Mouse (Mus musculus): ENCODE measurements around the gene Hoxd3. TPM values are rescaled to one million over a fixed set of nuclear protein-coding genes. Genes with fewer than 3 reads are reported as not detected.
A peak's percentile ranks its signal among the peaks of the same experiment; 100 is the strongest.

The Hoxd3 gene
- polyA plus RNA-seq, 1 experiment from 2014 or later, result not detected

DNA sequence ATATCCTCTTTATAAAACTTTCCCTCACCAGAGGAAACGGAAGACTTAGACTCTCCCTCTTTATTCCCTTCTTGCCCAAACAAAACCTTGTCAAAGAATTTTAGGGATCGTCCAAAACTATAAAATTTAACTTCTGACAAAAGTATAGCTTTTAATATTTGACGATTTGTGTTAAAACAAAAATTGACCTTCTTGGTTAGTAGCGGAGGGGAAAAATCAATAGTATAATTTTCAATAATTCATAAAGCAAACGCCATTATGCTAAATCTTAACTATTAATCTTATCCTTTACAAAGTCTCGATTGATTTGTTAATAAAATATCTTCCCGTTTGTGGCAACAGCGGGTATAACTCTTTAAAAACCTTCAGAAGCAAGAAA is 21.4 kb upstream of the Hoxd3 start:
- Histone ChIP-seq H3K9me3 (no peaks in the 10 kb centered on the region), H3K4me1 (no peaks in the 10 kb centered on the region), H3K27me3 (peaks cover 89% of the 10 kb centered on the region), H3K36me3 (no peaks in the 10 kb centered on the region), H3K27ac (replicated peaks) (no peak overlapping the region), H3K4me2 (replicated peaks) (no peak overlapping the region), H3K9ac (replicated peaks) (no peak overlapping the region), H3K4me3 (no peak overlapping the region)
- 7% methylated on average over 8 of the region's 8 CpGs for WGBS
- ATAC-seq (ENCODE audit: low FRiP score, low read depth), result no peak

DNA sequence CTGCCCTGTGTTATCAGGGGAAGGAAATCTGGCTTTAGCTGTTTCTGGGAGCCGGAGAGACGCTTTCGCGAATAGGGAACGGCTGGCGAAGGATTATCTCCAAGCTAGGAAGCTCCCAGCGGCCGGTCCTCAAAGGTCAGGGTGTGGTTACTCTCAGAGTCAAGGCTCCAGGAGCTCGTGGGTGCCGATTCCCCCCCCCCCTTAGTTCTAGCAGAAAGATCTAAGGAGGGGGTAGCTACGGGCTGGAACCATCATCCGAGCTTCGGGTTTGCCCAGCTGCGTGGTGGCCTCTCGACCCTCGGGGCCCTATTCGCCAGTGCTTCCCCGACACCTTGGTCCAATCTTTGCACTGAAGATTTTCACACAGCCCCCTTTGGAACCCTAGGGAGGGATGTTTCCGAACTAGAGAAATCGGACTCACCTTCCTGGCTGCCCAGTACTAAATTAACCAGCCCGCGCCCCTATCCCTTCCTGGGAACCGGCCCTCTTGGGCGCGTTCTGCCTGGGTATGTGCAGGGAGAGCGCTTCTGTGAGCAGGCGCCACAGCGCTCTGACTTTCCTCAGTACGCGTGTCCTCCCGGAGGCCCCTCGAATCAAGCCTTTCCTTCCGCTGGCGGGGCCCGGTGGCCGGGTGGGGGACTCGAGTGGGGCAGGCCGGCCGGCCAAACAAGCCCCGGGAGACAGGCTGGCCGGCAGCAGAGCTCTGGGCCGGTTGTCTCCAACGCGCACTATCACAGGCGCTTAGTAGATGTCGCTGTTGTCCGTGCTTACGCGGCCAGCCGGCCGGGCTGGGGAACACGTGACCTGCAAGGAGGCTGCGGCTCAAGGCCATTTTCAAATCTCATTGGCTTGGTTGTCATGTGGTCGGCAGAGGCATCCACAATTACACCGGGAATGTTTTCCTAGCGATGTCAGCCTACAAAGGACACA is 20.4 kb upstream of the Hoxd3 start, which contains the start of gene Hoxd10:
Gene Hoxd10 (plus strand): TSS at position 903 of the 930 bp plus-strand sequence.
- no peak within 1 kb of the TSS for H3K4me3 ChIP-seq
- ATAC-seq (ENCODE audit: low FRiP score, low read depth), result peak; percentile 69; the same call in 1 of the 2 replicates

DNA sequence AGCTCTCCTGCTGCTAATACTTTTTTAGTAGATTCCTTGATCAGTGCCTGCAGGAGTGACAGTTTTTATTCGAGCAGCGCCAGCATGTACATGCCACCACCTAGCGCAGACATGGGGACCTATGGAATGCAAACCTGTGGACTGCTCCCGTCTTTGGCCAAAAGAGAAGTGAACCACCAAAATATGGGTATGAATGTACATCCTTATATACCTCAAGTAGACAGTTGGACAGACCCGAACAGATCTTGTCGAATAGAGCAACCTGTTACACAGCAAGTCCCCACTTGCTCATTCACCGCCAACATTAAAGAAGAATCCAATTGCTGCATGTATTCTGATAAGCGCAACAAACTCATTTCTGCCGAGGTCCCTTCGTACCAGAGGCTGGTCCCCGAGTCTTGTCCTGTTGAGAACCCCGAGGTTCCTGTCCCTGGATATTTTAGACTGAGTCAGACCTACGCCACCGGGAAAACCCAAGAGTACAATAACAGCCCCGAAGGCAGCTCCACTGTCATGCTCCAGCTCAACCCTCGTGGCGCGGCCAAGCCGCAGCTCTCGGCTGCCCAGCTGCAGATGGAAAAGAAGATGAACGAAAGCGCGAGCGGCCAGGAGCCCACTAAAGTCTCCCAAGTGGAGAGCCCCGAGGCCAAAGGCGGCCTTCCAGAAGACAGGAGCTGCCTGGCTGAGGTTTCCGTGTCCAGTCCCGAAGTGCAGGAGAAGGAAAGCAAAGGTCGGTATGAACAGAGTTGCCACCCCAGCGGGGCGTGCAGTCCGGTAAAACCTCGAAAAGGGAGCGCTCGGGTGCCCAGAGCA is 19.5 kb upstream of the Hoxd3 start:
- H3K9me3 ChIP-seq, result no peaks in the 10 kb centered on the region
- ATAC-seq (ENCODE audit: low FRiP score, low read depth), result no peak
- H3K27me3 ChIP-seq, result peaks cover 93% of the 10 kb centered on the region
- H3K4me3 ChIP-seq, result no peak overlapping the region
- no peak overlapping the region for H3K27ac ChIP-seq (replicated peaks)
- H3K4me1 ChIP-seq, result no peaks in the 10 kb centered on the region
- 5% methylated on average over 35 of the region's 35 CpGs for WGBS
- H3K4me2 ChIP-seq (replicated peaks), result no peak overlapping the region
- no peaks in the 10 kb centered on the region for H3K36me3 ChIP-seq
- H3K9ac ChIP-seq (replicated peaks), result no peak overlapping the region

More for the DNA sequence above, 20.4 kb upstream of the Hoxd3 start, which contains the start of gene Hoxd10:
- Histone ChIP-seq H3K36me3 (no peaks in the 10 kb centered on the region), H3K4me2 (replicated peaks) (0 out of 2 replicates have a peak within 1 kb of the TSS, but pooled peaks have one; percentile 6), H3K27ac (replicated peaks) (no peak within 1 kb of the TSS), H3K9ac (replicated peaks) (no peak within 1 kb of the TSS), H3K27me3 (peaks cover 93% of the 10 kb centered on the region), H3K4me1 (no peaks in the 10 kb centered on the region), H3K9me3 (no peaks in the 10 kb centered on the region)
- 1% methylated on average over 56 of the region's 56 CpGs for WGBS

DNA sequence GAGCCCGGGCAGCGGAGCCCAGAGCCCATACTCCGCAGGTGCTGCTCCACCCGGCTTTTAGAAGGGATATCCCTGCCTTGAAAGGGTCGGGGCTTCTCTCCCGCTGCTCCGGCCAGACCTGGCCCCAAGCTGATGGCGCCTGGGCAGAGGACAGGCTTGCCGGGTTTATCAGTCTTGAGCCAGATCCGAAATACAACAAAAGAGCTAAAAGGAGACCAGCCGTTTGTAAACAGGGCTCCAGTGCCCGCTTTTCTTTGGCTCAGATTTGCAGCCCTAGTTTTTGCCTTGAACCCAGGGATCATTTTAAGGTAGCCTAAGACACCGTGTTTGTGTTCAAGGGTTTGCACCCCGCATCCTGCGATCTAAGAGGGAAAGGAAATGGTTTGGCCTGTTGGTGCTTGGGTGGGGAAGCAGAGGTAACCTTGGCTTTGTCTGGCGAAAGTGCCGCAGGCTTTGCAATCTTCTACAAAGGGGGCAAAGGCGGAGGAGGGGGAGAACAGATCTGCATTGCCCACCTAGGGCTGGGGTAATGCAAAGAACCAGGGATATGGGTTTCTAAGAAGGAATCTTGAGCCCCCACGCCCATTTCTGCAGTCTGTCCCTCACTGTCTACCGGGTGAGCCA is 18.8 kb upstream of the Hoxd3 start:
- WGBS, result under 1% methylated on average over 20 of the region's 20 CpGs
- Histone ChIP-seq H3K27me3 (peaks cover 93% of the 10 kb centered on the region), H3K27ac (replicated peaks) (no peak overlapping the region), H3K4me3 (no peak overlapping the region), H3K36me3 (no peaks in the 10 kb centered on the region), H3K4me2 (replicated peaks) (no peak overlapping the region), H3K9me3 (no peaks in the 10 kb centered on the region), H3K9ac (replicated peaks) (no peak overlapping the region), H3K4me1 (peaks cover 6% of the 10 kb centered on the region)
- no peak for ATAC-seq (ENCODE audit: low FRiP score, low read depth)

DNA sequence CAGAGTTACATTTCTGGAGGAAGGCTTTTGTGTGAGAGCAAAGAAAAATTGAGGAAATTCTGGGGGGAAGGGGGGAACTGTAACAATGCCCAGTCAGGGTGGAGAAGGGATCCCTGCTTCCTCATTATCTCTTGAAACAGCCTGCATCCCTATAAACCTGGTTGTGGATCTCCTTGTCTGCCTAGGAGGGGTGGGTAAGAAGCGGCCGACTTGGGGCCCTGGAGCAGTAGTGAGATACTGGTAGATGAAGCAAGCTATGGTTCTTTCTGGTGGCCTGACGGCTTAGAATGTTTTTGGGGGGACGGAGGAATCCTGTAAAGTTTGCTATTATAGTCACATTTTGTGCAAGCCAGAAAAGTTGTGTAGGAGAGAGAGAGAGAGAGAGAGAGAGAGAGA is 18.3 kb upstream of the Hoxd3 start:
- peaks cover 95% of the 10 kb centered on the region for H3K27me3 ChIP-seq
- H3K4me3 ChIP-seq, result no peak overlapping the region
- WGBS, result 9% methylated on average over 4 of the region's 4 CpGs
- no peaks in the 10 kb centered on the region for H3K9me3 ChIP-seq
- H3K4me1 ChIP-seq, result peaks cover 12% of the 10 kb centered on the region
- H3K4me2 ChIP-seq (replicated peaks), result no peak overlapping the region
- H3K9ac ChIP-seq (replicated peaks), result no peak overlapping the region
- no peak for ATAC-seq (ENCODE audit: low FRiP score, low read depth)
- no peak overlapping the region for H3K27ac ChIP-seq (replicated peaks)
- H3K36me3 ChIP-seq, result no peaks in the 10 kb centered on the region

DNA sequence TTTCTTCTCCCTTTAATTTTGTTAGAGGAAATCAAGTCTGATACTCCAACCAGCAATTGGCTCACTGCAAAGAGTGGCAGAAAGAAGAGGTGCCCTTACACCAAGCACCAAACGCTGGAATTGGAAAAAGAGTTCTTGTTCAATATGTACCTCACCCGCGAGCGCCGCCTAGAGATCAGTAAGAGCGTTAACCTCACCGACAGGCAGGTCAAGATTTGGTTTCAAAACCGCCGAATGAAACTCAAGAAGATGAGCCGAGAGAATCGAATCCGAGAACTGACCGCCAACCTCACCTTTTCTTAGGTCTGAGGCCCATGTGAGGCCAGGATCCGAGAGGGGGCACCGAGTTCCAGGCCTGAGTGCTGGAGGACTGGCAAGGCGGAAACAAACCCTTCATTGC is 17.7 kb upstream of the Hoxd3 start:
- Histone ChIP-seq H3K4me3 (no peak overlapping the region), H3K9me3 (no peaks in the 10 kb centered on the region), H3K27me3 (peaks cover 95% of the 10 kb centered on the region), H3K4me1 (peaks cover 14% of the 10 kb centered on the region), H3K27ac (replicated peaks) (no peak overlapping the region), H3K36me3 (no peaks in the 10 kb centered on the region), H3K9ac (replicated peaks) (no peak overlapping the region), H3K4me2 (replicated peaks) (no peak overlapping the region)
- WGBS, result 1% methylated on average over 16 of the region's 16 CpGs
- ATAC-seq (ENCODE audit: low FRiP score, low read depth), result no peak

DNA sequence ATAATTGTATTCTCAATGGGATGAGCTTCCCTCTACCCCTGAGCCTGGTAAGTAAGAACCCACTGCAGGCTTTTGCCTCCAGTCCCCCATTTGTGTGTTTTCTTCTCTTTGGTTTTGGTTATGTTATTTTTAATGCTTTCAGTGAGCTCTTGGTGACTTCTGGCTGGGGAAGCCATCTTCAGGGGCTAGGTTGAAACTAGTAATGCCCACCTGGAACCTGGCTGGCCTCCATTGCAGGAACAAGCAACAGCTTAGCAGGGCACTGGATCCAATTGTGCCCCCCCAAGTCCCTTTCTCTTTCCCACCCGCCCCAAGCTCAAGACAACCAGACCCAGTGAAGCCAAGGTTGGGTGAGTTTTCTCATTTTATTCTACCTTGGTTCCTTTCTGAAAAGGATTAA is 16.3 kb upstream of the Hoxd3 start:
- no peak for ATAC-seq (ENCODE audit: low FRiP score, low read depth)
- Histone ChIP-seq H3K4me2 (replicated peaks) (no peak overlapping the region), H3K9me3 (no peaks in the 10 kb centered on the region), H3K36me3 (no peaks in the 10 kb centered on the region), H3K4me3 (no peak overlapping the region), H3K9ac (replicated peaks) (no peak overlapping the region), H3K27me3 (peaks cover 97% of the 10 kb centered on the region), H3K4me1 (peaks cover 14% of the 10 kb centered on the region), H3K27ac (replicated peaks) (no peak overlapping the region)
- 14% methylated on average over 1 of the region's 1 CpGs for WGBS

DNA sequence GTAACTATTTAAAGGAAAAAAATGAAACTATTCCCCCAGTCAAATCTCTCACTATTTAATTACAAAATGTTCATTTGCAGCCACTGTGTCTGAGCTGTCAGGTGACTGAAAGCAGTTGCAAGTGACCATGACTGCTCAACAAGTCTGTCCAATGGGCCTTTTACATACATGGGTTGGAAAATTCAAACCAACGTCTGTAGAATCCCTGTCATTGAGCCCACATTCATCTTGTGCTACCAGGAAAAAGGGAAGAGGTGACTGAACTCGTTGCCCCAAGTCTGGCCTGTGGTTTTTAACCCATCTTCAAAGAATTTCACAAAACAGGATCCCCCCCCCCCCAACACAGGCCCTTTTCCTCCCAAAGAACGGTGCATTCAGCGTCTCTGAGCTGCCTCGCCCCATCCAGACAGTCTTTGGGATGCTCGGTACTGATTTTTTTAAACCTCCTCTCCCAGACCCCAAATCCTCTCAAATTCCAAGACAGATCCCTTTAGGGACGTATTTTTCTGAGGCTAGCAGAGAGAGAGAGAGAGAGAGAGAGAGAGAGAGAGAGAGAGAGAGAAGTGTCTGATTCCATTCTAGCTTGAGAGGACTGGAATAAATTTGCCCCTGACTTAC is 15.8 kb upstream of the Hoxd3 start:
- WGBS, result 5% methylated on average over 7 of the region's 7 CpGs
- Histone ChIP-seq H3K27ac (replicated peaks) (no peak overlapping the region), H3K4me3 (no peak overlapping the region), H3K4me2 (replicated peaks) (no peak overlapping the region), H3K27me3 (peaks cover 100% of the 10 kb centered on the region), H3K9me3 (no peaks in the 10 kb centered on the region), H3K4me1 (peaks cover 14% of the 10 kb centered on the region), H3K9ac (replicated peaks) (no peak overlapping the region), H3K36me3 (no peaks in the 10 kb centered on the region)
- no peak for ATAC-seq (ENCODE audit: low FRiP score, low read depth)

DNA sequence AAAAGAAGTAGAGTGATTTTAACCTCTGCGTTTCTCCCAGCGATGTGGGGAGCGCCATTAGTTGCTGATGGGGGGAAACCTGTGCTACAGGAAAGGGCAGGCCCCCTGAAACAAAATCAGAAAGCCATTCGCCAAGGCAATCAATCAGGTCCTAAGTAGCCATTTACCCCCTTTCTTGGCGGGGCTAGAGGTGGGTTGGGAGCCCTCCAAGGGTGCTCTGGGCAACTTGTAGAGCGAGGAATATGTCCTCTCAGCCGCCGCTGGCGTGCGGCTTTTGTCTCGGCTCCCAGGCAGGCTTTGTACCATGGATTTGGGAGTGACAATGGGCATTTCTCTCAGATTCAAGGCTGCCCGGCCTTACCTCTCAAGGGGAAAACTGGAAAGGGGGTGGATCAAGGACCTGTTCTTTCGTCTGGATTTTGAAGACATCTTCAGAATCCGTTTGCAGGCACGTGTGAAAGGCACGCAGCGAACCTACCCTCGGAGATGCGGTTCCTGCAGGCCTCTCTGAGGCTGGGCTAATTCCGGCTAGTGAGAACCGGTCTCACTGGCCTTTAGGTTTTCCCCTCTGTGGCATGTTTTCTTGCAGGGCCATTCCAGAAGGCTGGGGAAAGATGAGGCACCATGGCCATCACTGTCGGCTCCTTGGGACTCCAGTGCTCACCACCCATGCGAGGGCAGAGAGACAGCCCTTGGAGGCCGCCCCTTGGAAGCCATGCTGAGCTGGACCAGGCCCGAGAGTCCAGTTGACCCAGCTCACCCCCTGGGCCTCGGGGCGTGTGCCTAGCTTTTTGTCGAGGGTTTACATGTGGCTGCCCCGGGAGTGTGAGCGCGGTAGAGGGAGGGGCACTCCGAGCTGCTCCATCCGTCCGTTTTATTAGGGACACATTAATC is 15.0 kb upstream of the Hoxd3 start:
- Histone ChIP-seq H3K4me3 (no peak overlapping the region), H3K9ac (replicated peaks) (no peak overlapping the region), H3K27me3 (peaks cover 99% of the 10 kb centered on the region), H3K36me3 (no peaks in the 10 kb centered on the region), H3K4me1 (peaks cover 14% of the 10 kb centered on the region), H3K4me2 (replicated peaks) (no peak overlapping the region), H3K27ac (replicated peaks) (no peak overlapping the region), H3K9me3 (no peaks in the 10 kb centered on the region)
- under 1% methylated on average over 34 of the region's 34 CpGs for WGBS
- ATAC-seq (ENCODE audit: low FRiP score, low read depth), result no peak

DNA sequence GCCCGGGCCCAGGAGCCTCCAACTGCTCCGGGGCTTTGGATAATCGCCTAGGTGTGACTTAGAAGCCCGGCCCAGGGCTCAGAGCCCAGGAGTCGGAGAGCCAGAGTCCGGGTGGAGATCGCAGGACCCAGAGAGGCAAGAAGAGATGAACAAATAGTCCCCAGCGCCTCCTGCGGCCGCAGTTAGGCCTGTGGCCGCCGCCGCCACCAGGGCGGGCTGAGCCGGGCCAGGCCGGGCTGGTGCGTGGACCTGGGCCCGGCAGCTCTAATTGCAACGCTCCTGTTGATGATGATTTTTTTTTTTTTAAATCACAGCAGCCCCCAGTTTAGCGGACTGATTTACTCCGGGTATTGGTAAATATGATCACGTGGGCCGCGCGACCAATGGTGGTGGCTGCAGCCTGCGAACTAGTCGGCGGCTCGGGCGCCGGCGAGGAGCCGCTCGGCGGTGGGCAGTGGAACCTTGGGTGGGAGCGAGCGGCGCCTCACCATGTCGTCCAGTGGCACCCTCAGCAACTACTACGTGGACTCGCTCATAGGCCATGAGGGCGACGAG is 14.1 kb upstream of the Hoxd3 start, which contains the start of gene Hoxd9:
Gene Hoxd9 (plus strand): TSS at position 161 of the 555 bp plus-strand sequence.
- Histone ChIP-seq H3K27ac (replicated peaks) (no peak within 1 kb of the TSS), H3K4me1 (peaks cover 14% of the 10 kb centered on the region), H3K36me3 (no peaks in the 10 kb centered on the region), H3K9me3 (no peaks in the 10 kb centered on the region), H3K4me3 (peak within 1 kb of the TSS; percentile 35), H3K4me2 (replicated peaks) (peak within 1 kb of the TSS; percentile 53), H3K9ac (replicated peaks) (no peak within 1 kb of the TSS), H3K27me3 (peaks cover 95% of the 10 kb centered on the region)
- WGBS, result under 1% methylated on average over 43 of the region's 43 CpGs
- ATAC-seq (ENCODE audit: low FRiP score, low read depth), result peak; percentile 78

Data from midbrain, embryonic 12.5 days (tissue).